Mouse (Mus musculus): ENCODE results near the gene Thy1. TPM values are rescaled to one million over a fixed set of nuclear protein-coding genes. Genes with fewer than 3 reads are reported as not detected.

The Thy1 gene
- polyA plus RNA-seq, 1 experiment: not detected

GRCm38 (mm10) chr9:44078136-44078797 lies 35.1 kb downstream of the Thy1 start:
- Histone ChIP-seq H3K27me3 (ENCODE audit: control insufficient read depth, insufficient read depth, insufficient read length) (no peaks in the 10 kb centered on the region), H3K4me3 (no peak overlapping the region), H3K79me2 (ENCODE audit: control insufficient read depth, insufficient read depth) (no peaks in the 10 kb centered on the region), H3ac (ENCODE audit: control insufficient read depth, insufficient read length) (no peak overlapping the region), H3K36me3 (ENCODE audit: control insufficient read depth, insufficient read depth) (no peaks in the 10 kb centered on the region), H3K4me2 (ENCODE audit: low read depth) (peak overlapping the region; percentile 84)
- TF ChIP-seq MYOG (IDR thresholded peaks at IDR 0.05; ENCODE audit: control insufficient read depth in 1 of 3, insufficient read depth in 1 of 3, insufficient read length in 2 of 3, low read depth in 2 of 3) (no peak), POLR2A (IDR thresholded peaks at IDR 0.05; ENCODE audit: insufficient read length, low read depth) (no peak), MAX (IDR thresholded peaks at IDR 0.05; ENCODE audit: low read depth) (no peak), REST (IDR thresholded peaks at IDR 0.05; ENCODE audit: insufficient read depth, insufficient read length) (no peak), MYOD1 (IDR thresholded peaks at IDR 0.05; ENCODE audit: control insufficient read depth in 1 of 3, insufficient read length in 2 of 3, low read depth in 2 of 3) (no peak), TCF12 (IDR thresholded peaks at IDR 0.05; ENCODE audit: insufficient read depth, poor library complexity, severe bottlenecking) (no peak), CEBPB (IDR thresholded peaks at IDR 0.05; ENCODE audit: insufficient read depth, poor library complexity, severe bottlenecking) (no peak), POLR2AphosphoS2 (IDR thresholded peaks at IDR 0.05; ENCODE audit: insufficient read length, low read depth) (no peak), E2F4 (IDR thresholded peaks at IDR 0.05; ENCODE audit: insufficient read depth) (no peak), USF1 (IDR thresholded peaks at IDR 0.05; ENCODE audit: low read depth) (no peak), TCF3 (IDR thresholded peaks at IDR 0.05; ENCODE audit: insufficient read length, low read depth) (no peak), SRF (IDR thresholded peaks at IDR 0.05; ENCODE audit: control insufficient read depth, insufficient read length, low read depth) (no peak)

DNA sequence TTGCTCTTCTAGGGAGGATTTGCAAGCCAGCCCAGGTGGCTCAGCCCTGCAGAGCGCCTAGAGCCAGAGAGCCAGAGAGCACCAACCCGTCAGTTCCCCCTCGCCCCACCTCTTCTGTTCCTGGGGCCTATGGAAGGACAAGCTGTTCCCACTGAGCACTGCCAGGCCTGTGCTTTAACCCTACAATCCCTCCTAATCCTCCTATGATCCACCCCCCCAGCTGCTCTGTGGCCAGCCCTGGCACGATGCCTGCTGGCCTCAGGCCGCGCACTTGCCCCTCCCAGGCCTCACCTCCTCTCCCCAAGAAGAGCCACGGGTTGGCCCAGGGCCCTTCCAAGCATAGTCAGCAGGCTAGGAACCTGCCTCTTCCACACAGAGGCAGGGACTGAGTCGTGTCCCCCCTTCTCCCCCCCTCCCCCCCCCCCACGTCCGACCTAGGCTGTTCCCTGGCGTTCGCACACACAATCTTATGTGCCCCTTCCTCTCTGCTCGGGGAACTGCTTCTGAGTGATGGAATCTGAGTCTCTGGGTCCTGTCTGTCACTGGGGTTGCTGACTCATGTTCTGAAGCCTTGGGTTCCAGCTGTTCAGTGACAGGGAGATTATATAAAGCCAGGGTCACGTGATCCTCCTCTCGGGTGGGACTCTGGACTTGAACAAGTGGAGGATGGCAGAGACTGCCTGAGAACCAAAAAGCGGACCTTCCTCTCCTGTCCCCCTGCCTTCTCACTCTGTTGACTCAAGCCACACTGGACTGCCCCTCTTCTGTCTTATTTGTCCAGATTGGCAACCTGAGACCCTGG lies 36.0 kb downstream of the Thy1 start:
- Histone ChIP-seq H3K79me2 (ENCODE audit: control insufficient read depth, insufficient read depth) (no peaks in the 10 kb centered on the region), H3K4me3 (no peak overlapping the region), H3K27me3 (ENCODE audit: control insufficient read depth, insufficient read depth, insufficient read length) (no peaks in the 10 kb centered on the region), H3ac (ENCODE audit: control insufficient read depth, insufficient read length) (no peak overlapping the region), H3K36me3 (ENCODE audit: control insufficient read depth, insufficient read depth) (no peaks in the 10 kb centered on the region), H3K4me2 (ENCODE audit: low read depth) (peak overlapping the region; percentile 84)
- peak in 2 of 3 experiments; percentile 84 to 86 for TF ChIP-seq MYOD1 (IDR thresholded peaks at IDR 0.05; ENCODE audit: control insufficient read depth in 1 of 3, insufficient read length in 2 of 3, low read depth in 2 of 3)
- TF ChIP-seq MYOG (IDR thresholded peaks at IDR 0.05; ENCODE audit: control insufficient read depth in 1 of 3, insufficient read depth in 1 of 3, insufficient read length in 2 of 3, low read depth in 2 of 3): peak; percentile 87 to 93 (median 88)
- no peak for TF ChIP-seq E2F4 (IDR thresholded peaks at IDR 0.05; ENCODE audit: insufficient read depth)
- TF ChIP-seq POLR2AphosphoS2 (IDR thresholded peaks at IDR 0.05; ENCODE audit: insufficient read length, low read depth): no peak
- peak; percentile 61 for TF ChIP-seq TCF12 (IDR thresholded peaks at IDR 0.05; ENCODE audit: insufficient read depth, poor library complexity, severe bottlenecking)
- peak; percentile 97 for TF ChIP-seq USF1 (IDR thresholded peaks at IDR 0.05; ENCODE audit: low read depth)
- no peak for TF ChIP-seq POLR2A (IDR thresholded peaks at IDR 0.05; ENCODE audit: insufficient read length, low read depth)

DNA sequence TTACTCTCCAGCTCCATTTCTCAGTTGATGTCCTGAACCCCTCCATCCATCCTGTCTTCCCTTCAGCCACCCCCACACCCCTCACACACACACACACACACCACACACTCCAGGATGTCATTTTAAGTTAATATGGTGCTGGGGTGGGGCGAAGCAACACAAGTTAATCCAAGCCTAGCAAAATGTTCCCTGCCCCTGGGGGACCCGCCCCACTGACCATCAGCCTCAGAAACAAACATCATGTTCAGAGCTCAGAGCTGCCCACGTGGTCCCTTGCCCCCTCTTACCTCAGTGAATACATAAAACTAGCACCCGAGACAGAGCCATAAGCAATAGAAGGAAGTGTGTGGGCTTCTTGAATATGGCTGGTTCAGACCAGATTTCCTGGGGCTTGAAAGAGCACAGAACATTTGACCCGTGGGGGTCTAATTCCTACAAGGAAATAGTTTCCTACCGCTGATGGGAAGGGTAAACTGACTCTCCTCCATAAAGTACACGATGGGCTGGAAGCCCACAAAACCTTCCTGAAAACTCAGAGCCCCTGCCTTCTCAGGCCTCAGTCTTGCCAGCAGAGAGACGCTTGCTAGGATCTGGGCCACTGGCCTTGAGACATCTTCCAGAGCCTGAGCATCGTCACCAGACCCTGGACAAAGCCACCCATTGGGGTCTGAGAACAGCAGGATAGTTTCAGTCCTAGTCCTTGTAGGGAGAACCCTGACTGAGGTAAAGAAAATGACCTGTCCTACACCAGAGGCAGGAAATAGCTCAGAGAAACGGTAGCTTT lies 37.0 kb downstream of the Thy1 start:
- no peaks in the 10 kb centered on the region for H3K27me3 ChIP-seq (ENCODE audit: control insufficient read depth, insufficient read depth, insufficient read length)
- H3K4me3 ChIP-seq: no peak overlapping the region
- H3K79me2 ChIP-seq (ENCODE audit: control insufficient read depth, insufficient read depth): no peaks in the 10 kb centered on the region
- H3K4me2 ChIP-seq (ENCODE audit: low read depth): peak overlapping the region; percentile 34
- no peaks in the 10 kb centered on the region for H3K36me3 ChIP-seq (ENCODE audit: control insufficient read depth, insufficient read depth)
- TF ChIP-seq TCF3 (IDR thresholded peaks at IDR 0.05; ENCODE audit: insufficient read length, low read depth): no peak
- no peak for TF ChIP-seq CEBPB (IDR thresholded peaks at IDR 0.05; ENCODE audit: insufficient read depth, poor library complexity, severe bottlenecking)
- TF ChIP-seq POLR2AphosphoS2 (IDR thresholded peaks at IDR 0.05; ENCODE audit: insufficient read length, low read depth): no peak
- no peak for TF ChIP-seq MYOG (IDR thresholded peaks at IDR 0.05; ENCODE audit: control insufficient read depth in 1 of 3, insufficient read depth in 1 of 3, insufficient read length in 2 of 3, low read depth in 2 of 3)
- TF ChIP-seq TCF12 (IDR thresholded peaks at IDR 0.05; ENCODE audit: insufficient read depth, poor library complexity, severe bottlenecking): no peak
- TF ChIP-seq SRF (IDR thresholded peaks at IDR 0.05; ENCODE audit: control insufficient read depth, insufficient read length, low read depth): no peak
- TF ChIP-seq USF1 (IDR thresholded peaks at IDR 0.05; ENCODE audit: low read depth): no peak
- no peak for TF ChIP-seq POLR2A (IDR thresholded peaks at IDR 0.05; ENCODE audit: insufficient read length, low read depth)
- TF ChIP-seq MYOD1 (IDR thresholded peaks at IDR 0.05; ENCODE audit: control insufficient read depth in 1 of 3, insufficient read length in 2 of 3, low read depth in 2 of 3): no peak
- TF ChIP-seq E2F4 (IDR thresholded peaks at IDR 0.05; ENCODE audit: insufficient read depth): no peak
- TF ChIP-seq REST (IDR thresholded peaks at IDR 0.05; ENCODE audit: insufficient read depth, insufficient read length): no peak
- TF ChIP-seq MAX (IDR thresholded peaks at IDR 0.05; ENCODE audit: low read depth): no peak
- H3ac ChIP-seq (ENCODE audit: control insufficient read depth, insufficient read length): no peak overlapping the region

GRCm38 (mm10) chr9:44080953-44081352 lies 37.8 kb downstream of the Thy1 start:
- TF ChIP-seq TCF12 (IDR thresholded peaks at IDR 0.05; ENCODE audit: insufficient read depth, poor library complexity, severe bottlenecking): no peak
- TF ChIP-seq POLR2AphosphoS2 (IDR thresholded peaks at IDR 0.05; ENCODE audit: insufficient read length, low read depth): no peak
- TF ChIP-seq SRF (IDR thresholded peaks at IDR 0.05; ENCODE audit: control insufficient read depth, insufficient read length, low read depth): no peak
- no peak for TF ChIP-seq REST (IDR thresholded peaks at IDR 0.05; ENCODE audit: insufficient read depth, insufficient read length)
- no peak for TF ChIP-seq CEBPB (IDR thresholded peaks at IDR 0.05; ENCODE audit: insufficient read depth, poor library complexity, severe bottlenecking)
- Histone ChIP-seq H3ac (ENCODE audit: control insufficient read depth, insufficient read length) (no peak overlapping the region), H3K36me3 (ENCODE audit: control insufficient read depth, insufficient read depth) (no peaks in the 10 kb centered on the region), H3K4me2 (ENCODE audit: low read depth) (peak overlapping the region; percentile 34), H3K4me3 (no peak overlapping the region), H3K79me2 (ENCODE audit: control insufficient read depth, insufficient read depth) (no peaks in the 10 kb centered on the region), H3K27me3 (ENCODE audit: control insufficient read depth, insufficient read depth, insufficient read length) (no peaks in the 10 kb centered on the region)
